8 mouse cellular contexts compared by ENCODE assay signal in genomic region chr7:89979432-89980130, GRCm38 (mm10). TPM values are rescaled to one million over a fixed set of nuclear protein-coding genes. Genes with fewer than 3 reads are reported as not detected.
DNase-seq lines count a peak whose midpoint lies in the region; ATAC-seq lines count a peak whose summit lies in the region.

No protein-coding gene starts in this region.

- WGBS in forebrain, embryonic 10.5 days = 5% methylated on average over 23 of the region's 23 CpGs
- 4% methylated on average over 23 of the region's 23 CpGs for WGBS in limb, embryonic 12.5 days
- 4% methylated on average over 23 of the region's 23 CpGs for WGBS in neural tube, embryonic 15.5 days

- H3K4me2 ChIP-seq in limb, embryonic 12.5 days = peak overlapping the region; percentile 68
- H3K4me2 ChIP-seq in neural tube, embryonic 15.5 days = peak overlapping the region; percentile 87

- ATAC-seq in limb, embryonic 12.5 days (ENCODE audit: insufficient number of reproducible peaks, insufficient read depth, low FRiP score, low TSS enrichment, low read depth) = no peak
- no peak for ATAC-seq in neural tube, embryonic 15.5 days (ENCODE audit: low FRiP score)

- peaks cover 24% of the 10 kb centered on the region for H3K4me1 ChIP-seq in forebrain, embryonic 10.5 days
- peaks cover 16% of the 10 kb centered on the region for H3K4me1 ChIP-seq in limb, embryonic 12.5 days (replicated peaks)
- H3K4me1 ChIP-seq in neural tube, embryonic 15.5 days = peaks cover 20% of the 10 kb centered on the region

- no peaks in the 10 kb centered on the region for H3K9me3 ChIP-seq in forebrain, embryonic 10.5 days
- H3K9me3 ChIP-seq in limb, embryonic 12.5 days = no peaks in the 10 kb centered on the region
- no peaks in the 10 kb centered on the region for H3K9me3 ChIP-seq in neural tube, embryonic 15.5 days (replicated peaks)

- H3K27me3 ChIP-seq in forebrain, embryonic 10.5 days (ENCODE audit: poor library complexity, severe bottlenecking) = no peaks in the 10 kb centered on the region
- no peaks in the 10 kb centered on the region for H3K27me3 ChIP-seq in limb, embryonic 12.5 days
- H3K27me3 ChIP-seq in neural tube, embryonic 15.5 days (replicated peaks) = no peaks in the 10 kb centered on the region

- peaks cover 28% of the 10 kb centered on the region for H3K36me3 ChIP-seq in forebrain, embryonic 10.5 days (replicated peaks)
- peaks cover 21% of the 10 kb centered on the region for H3K36me3 ChIP-seq in limb, embryonic 12.5 days
- H3K36me3 ChIP-seq in neural tube, embryonic 15.5 days = peaks cover 13% of the 10 kb centered on the region

- peak overlapping the region; percentile 99 for H3K27ac ChIP-seq in forebrain, embryonic 10.5 days
- H3K27ac ChIP-seq in limb, embryonic 12.5 days = peak overlapping the region; percentile 100
- peak overlapping the region; percentile 99 for H3K27ac ChIP-seq in neural tube, embryonic 15.5 days (replicated peaks)

- peak; percentile 8 for DNase-seq in kidney, adult 11 months
- no peak for DNase-seq in kidney, postnatal 10 days
- peak; percentile 46 for DNase-seq in MEL-GATA-1-ER (ENCODE audit: extremely low read depth, low read depth)
- DNase-seq in forebrain, embryonic 10.5 days (ENCODE audit: extremely low spot score, low spot score) = no peak
- DNase-seq in right cerebral cortex, adult 2 months (ENCODE audit: low spot score in 2 of 2) = no peak
- DNase-seq in frontal cortex, postnatal 10 days (ENCODE audit: low spot score in 2 of 2) = no peak

- peak overlapping the region; percentile 86 for H3K9ac ChIP-seq in limb, embryonic 12.5 days (replicated peaks)
- peak overlapping the region; percentile 87 for H3K9ac ChIP-seq in neural tube, embryonic 15.5 days (replicated peaks)

- peak overlapping the region; percentile 85 for H3K4me3 ChIP-seq in forebrain, embryonic 10.5 days
- H3K4me3 ChIP-seq in limb, embryonic 12.5 days (replicated peaks) = peak overlapping the region; percentile 76
- H3K4me3 ChIP-seq in neural tube, embryonic 15.5 days (replicated peaks) = peak overlapping the region; percentile 67

RNA-seq across cellular contexts. Expression of gene Eed, which starts 1.2 kb away (rescaled TPM):
- polyA plus RNA-seq in forebrain, embryonic 10.5 days (2016; fragmentation: Nextera tagmentation; extraction: Ambion mirVana) = 95.3 and 102 TPM in 2 replicates
- 95.5 and 97.3 TPM in 2 replicates for polyA plus RNA-seq in limb, embryonic 12.5 days (2016; fragmentation: Nextera tagmentation; extraction: Ambion mirVana)
- polyA plus RNA-seq in neural tube, embryonic 15.5 days (2015; fragmentation: Nextera tagmentation; extraction: Ambion mirVana) = 27.5 and 37.3 TPM in 2 replicates

RNA-seq across cellular contexts. Expression of gene Hikeshi, which starts 38.6 kb away (rescaled TPM):
- 151 and 170 TPM in 2 replicates for polyA plus RNA-seq in forebrain, embryonic 10.5 days (2016; fragmentation: Nextera tagmentation; extraction: Ambion mirVana)
- 124 and 129 TPM in 2 replicates for polyA plus RNA-seq in limb, embryonic 12.5 days (2016; fragmentation: Nextera tagmentation; extraction: Ambion mirVana)
- 135 and 139 TPM in 2 replicates for polyA plus RNA-seq in neural tube, embryonic 15.5 days (2015; fragmentation: Nextera tagmentation; extraction: Ambion mirVana)

Comparison
In these comparisons a context has a peak if more than half of its experiments do, and no peak if none do; other contexts are left out.
1. DNase-seq: peak in kidney, adult 11 months (single experiment) and MEL-GATA-1-ER (single experiment); none in kidney, postnatal 10 days (single experiment), forebrain, embryonic 10.5 days (single experiment), right cerebral cortex, adult 2 months (0 of 2) and frontal cortex, postnatal 10 days (0 of 2).
2. Peak in every context shown above with its lines, with median percentiles within 50 percentile points of each other: H3K27ac ChIP-seq and H3K4me3 ChIP-seq.